Mouse (Mus musculus) T-cell, adult 2 months (primary cell): ENCODE data around the gene Ddx21.

Experiments
- DNase-seq: peaks from one replicate; pipeline ENCODE4 v3.0.0; 2022; ENCODE audit warnings: low spot score

Ddx21 gene

DNA sequence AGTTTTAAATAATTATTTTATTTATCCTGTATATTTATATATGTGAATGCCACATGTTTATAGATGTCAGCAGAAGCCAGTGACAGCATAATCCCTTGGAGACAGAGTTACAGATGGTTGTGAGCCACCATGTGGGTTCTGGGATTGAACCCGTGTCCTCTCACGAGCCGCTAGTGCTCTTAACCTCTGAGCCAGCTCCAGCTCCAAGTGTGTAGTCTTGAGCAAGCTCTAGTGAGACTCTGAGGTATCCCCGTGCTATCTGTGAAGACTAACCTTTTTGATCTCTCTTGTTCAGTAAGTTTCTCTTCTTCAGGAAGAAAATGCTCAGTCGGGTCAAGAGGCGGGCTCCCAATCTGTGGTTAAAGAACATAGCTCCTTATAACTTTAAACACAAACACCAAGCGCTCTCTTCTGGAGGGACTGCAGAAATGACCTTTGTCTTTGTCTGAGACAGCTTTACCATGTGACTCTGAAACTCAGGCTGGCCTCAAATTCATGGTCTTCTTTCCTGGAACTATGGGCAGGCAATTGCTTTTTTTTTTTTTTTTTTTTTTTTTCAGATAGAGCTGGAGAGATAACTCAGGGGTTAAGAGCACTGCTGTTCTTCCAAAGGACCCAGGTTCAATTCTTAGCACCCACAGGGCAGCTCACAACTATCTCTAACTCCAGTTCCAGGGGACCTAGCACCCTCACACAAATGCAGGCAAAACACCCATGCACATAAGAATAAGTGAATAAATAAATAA lies 31.8 kb downstream of the Ddx21 start:
- no peak for DNase-seq

DNA sequence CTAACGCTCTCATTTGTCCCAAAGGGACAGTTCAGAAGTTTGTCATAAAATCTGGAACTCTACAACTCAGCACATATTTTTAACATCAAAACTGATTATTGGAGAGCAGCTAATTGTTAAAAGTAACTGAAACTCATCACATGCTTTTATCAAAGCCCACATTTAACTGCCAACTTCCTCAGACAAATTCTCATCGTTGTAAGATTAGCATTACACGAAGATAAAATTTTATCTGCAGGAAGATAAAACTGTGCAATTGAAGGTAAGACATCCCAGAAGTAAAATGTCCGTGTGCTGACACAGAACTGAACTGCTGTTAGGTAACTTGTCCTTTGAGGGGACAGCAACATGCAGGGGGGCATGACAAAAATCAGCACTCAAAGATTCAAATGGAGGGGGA lies 33.2 kb downstream of the Ddx21 start:
- no peak for DNase-seq

DNA sequence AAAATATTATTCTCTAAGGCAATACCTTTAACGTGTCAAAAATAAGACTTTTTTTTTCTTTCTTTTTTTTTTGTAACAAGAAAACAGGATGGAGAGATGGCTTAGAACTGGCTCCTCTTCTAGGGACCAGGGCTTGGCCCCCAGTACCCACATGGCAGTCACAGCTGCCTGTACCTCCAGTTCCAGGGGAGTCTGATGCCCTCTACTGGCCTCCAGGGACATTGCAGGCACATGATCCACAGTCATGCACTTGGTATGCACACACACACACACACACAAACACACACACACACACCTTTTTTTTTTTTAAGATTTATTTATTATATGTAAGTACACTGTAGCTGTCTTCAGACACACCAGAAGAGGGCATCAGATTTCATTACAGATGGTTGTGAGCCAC lies 44.3 kb downstream of the Ddx21 start:
- peak; percentile 33 for DNase-seq

DNA sequence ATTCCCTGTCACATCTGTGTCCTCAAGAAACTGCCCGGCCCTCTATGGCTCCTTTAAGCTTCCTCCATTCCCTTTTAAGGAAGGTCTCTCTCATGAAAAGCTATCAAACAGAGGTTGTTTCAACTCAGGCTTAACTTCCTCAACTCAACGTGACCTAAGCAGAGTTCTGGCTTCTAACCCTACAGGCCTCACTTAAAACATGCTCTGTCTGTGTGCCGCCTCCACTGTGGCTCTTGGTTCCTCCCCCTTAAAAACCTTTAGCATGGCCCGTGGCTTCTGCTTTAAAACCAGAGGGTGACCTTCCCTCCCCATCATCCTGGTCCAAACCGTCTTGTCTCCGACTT lies 45.6 kb downstream of the Ddx21 start:
- no peak for DNase-seq

DNA sequence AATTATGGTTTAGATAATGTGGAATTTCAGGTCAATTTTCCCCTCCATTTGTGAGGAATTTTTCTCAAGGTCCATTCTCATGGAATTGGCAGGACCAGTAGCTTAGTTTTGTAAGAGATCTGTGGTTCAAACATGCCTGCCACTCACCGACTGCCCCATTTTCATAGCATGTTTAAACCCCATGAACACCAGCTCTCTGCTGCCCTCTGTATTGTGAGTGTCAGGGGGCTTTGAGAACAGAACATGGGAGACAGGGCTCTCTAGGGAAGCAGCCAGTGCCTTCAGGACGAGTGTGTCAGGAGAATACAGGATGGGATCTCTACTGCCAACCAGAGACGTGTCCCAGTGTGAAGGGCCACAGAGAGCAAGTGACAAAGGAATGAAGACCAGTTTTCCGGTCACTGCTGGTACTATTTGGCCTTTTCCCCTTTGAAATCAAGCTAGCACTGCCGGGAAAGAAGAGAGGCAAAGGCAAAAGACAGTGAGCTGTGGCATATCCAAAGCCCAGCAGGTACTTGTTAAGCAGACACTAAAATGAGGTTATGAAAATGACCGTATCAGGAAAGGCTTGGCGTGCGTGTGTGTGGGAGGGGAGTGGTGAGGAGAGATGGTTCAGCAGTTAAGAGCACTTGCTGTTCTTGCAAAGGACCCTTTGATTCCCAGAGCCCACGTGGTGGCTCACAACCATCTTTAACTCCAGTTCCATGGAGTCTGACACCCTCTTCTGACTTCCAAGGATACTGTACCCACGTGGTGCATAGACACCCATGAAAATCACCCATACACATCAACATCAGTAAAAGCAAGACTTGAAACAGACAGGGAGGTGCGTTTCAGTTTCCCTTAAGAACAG lies 46.1 kb downstream of the Ddx21 start:
- DNase-seq, result no peak

DNA sequence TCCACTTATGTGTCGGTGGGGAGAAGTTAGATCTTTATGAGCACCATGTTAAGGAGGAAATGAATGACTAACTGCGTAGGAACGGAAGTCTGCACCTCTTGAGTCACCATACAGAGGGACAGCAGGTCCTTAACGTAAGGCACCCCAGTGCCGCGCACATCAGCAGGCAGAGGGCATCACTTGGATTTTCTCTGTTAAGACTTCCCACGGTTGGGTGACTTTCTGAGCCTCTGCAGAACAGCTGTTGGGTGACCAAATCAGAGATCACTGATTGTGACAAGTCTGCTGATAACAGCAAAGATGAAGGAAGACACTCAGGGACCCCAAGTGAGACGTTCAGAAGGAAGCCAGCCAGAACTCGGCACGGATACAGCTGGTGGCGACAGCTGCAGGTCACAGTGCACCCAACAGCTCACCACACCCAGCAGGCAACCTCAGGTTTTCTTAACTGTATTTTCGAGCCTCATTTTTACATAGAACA lies 48.4 kb downstream of the Ddx21 start:
- peak; percentile 64 for DNase-seq

DNA sequence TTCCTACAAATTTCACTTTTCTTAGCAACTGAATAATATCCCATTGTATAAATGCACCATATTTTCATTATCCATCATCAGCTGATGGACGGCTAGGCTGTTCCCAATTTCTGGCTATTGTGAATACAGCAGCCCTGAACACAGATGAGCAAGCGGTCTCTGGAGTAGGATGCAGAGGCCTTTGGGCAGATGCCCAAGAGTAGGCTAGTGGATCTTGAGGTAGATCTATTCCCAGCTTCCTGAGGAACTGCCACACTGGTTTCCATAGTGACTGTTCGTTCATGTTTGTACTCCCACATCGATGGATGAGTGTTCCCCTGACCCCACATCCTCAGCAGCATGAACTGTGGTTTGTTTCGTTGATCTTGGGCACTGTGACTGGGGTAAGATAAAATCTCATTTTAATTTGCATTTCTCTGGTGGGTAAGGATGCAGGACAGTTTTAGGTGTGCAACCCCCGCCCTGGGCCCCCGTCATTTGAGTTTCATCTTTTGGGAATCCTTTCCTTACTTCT lies 51.2 kb downstream of the Ddx21 start:
- no peak for DNase-seq

DNA sequence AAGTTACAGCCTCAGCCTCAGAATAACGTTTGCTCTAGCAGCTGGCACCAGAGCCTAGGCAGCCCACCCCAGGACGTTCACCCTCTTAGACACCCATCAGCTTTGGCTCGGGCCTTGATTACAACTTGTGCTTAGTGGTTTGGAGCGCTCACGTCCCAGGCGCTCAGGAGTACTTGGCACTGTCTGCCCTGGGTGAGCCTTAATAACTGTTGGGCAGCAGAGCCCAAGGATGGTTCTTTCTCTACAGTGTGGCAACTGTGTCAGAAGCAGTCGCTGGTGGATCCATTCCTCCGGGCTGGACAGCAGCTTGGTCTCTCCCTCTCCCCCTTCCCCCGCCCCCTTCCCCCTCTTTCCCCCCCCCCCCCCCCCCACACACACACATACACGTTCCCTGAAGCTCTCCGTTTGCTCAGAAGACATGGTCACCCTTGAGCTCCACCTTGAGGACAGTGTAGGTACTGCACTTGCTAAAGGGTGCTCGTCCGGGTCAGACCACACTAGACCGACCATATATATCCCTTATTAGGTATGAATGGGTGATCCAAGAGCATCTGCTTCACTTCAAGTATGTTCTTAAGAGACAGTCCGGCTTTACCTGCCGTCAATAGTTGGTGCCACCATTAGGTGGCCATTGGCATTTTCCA lies 52.4 kb downstream of the Ddx21 start:
- DNase-seq, result peak; percentile 71

DNA sequence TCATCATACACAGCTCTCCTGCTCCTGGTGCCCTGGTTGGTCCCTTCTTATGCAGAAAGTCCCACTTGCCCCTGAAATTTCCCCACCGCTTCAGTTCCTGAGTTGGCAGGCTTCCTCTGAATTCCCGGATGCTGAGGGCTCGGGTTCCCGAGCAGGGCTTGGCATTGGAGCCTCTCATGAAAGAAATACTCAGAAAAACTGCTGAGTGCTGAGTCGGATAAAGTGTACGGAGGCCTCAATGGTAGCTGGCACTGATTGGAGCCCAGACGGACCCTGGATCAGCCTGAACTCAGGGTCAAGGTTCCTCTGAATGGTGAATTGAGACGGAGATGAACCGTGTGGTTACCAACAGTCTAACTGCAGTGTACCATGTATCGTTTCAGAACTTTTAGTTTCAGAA lies 55.6 kb downstream of the Ddx21 start:
- no peak for DNase-seq

DNA sequence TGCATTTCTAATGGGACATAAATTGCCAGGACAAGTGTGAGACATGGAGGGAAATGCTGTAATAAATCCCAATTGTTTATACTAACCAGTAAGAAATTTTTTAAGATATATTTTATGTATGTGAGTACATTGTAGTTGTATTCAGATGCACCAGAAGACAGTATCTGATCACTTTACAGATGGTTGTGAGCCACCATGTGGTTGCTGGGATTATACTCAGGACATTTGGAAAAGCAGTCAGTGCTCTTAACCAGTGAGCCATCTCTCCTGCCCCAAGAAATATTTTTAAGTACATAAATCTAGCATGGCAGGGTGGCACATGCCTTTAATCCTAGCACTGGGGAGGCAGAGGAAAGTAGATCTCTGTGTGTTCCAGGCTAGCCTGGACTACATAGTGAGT lies 56.3 kb downstream of the Ddx21 start:
- no peak for DNase-seq

DNA sequence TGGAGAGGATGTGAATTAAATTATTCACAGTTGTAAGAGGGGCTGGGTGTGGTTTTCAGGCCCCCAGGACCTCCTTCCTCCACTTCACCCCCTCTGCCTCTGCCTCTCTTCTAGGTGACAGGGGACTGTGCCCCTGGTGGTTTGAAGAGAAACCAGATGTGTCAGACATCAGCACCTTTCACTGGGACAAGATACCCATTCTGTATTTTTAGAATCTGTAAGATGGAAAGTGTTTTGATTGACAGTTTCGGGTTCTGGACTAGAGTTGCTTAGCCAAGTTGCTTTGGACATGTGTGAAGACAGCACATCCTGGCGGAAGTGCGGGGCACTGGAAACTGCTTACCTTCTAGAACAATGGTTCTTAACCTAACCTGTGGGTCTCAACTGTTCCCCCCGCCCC lies 57.8 kb downstream of the Ddx21 start:
- peak; percentile 26 for DNase-seq

DNA sequence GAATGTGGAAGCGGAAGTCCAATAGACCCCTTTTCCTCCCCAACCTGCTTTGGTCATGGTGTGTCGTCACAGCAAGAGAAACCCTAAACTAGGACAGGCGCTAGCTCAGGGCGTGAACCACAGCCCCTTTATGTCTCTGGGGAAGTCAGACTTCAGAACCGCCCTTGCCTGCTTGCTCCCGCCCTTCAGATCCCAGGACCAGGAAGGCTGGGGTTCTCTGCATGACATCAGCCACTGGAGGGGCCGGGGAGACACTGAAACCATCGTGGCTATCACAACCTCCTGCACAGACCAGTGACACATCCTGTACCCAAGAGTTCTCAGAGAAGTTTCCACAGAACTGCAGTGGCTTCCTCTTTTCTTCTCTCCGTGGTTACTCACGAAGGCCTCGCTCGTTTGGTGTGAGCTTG lies 58.7 kb downstream of the Ddx21 start:
- peak; percentile 83 for DNase-seq

DNA sequence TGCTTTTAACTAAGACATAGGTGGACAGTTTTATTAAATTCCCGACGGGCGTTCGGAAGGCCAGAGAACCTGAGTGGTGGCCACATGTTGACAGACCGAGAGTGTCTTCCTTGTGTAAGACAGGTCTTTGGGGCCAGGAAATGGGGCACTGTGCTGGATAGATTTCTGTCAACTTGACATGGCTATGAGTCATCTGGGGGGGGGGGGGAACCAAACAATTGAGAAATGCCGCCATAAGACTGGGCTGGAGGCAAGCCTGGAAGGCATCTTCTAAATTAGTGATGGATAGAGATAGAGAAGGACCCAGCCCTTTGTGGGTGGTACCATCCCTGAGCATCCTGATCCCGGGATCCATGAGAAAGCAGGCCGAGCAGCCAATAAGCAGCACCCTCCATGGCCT lies 59.2 kb downstream of the Ddx21 start:
- no peak for DNase-seq

DNA sequence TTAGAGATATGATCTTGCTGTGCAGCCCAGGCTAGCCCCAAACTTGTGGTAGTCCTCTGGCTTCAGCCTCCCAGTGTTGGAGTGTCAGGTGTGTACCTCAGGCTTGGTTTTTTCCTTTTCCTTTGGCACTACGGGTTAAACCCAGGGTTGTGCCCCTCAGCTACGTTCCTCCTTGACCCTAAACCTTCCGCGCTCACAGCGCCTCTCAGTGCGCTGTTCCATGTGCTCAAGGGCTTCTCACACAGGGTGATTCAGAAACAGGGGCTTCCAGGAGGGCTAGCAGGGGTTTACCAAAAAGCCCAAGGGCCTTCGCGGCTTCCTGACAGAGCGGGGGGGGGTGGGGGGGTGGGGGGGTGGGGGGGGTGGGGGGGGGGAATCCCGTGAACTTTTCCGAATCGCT lies 59.6 kb downstream of the Ddx21 start:
- no peak for DNase-seq

DNA sequence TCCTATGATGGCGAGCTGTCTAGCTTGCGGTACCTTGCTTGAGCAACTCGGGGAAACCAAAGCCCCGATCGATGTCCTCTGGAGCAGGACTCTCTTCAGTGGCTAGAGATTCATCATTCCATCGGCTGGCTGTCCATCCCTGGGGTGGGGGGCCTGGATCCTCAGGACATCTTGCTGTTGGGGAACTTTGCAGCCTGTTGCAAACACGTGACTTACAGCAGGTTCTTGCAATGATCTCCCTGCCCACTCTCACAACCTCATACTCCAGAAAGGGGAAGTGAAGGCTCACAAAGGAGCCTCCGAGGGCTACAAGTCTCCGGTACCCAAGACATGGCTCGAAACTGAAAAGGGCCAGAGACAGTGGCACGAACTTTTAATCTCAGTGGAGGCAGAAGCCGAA lies 60.6 kb downstream of the Ddx21 start:
- no peak for DNase-seq

DNA sequence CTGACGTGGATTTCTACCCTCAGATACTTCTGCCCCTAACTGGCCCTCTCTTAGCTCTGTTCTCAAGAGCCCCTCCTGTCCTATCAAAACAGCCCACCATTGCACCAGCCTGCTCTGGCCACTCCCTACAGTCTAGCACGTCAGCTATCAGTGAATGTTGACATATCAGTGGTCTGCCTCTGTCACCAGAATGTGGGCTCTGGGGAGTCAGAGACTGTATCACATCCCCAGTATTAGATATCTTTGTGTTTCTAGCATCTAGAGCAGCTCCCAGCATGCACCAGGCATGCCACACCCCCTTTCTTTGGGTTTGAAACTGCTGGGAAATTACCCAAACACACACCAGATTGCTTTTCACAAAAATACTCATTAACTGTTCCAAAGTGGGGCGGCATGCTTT lies 61.3 kb downstream of the Ddx21 start:
- DNase-seq, result no peak

DNA sequence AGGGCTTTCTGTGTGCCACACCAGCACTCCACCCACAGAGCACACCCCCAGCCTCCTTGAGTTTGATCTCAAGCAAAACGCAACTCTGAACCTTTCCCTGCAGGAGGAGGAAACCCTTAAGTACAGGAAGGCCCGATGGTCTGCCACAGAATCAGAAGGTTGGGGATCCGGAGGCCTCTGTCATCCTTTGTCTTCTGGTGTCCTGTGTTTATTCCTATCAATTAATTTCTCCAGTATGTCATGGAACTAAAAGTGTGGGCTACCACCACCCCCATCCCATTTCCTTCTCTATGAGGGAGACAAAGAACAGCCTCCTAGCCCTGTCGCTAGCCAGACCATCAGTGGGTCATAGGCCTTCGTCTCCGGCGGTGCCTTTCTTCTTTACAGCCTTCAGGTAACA lies 67.6 kb downstream of the Ddx21 start:
- DNase-seq, result no peak

DNA sequence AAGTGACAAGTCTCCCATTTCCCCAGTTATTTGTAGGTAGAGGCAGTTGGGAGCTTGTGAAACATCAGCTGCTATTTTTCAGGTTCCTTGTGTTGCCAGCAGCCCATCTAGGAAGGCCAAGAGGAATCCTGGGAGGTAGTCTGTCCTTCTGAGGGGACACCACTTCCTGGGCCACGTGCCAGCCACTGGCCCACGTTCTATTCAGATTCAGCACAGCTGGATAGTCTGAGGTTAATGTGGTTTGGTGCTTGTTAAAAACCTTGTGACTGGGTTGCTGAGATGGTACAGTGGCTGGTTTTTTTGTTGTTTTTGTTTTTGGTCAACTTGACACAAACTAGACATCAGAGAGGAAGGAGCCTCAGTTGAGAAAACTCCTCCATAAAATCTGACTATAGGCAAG lies 69.2 kb downstream of the Ddx21 start:
- no peak for DNase-seq
